Mouse (Mus musculus) CD4-positive naive resting alpha-beta T cell, adult 57 days (primary cell): ENCODE results near the gene Irf2. TPM values are rescaled to one million over a fixed set of nuclear protein-coding genes. Genes with fewer than 3 reads are reported as not detected.

Experiments
- total RNA-seq: library from RNA; stranded (reverse); gene quantifications from one replicate; pipeline ENCODE4 v1.2.4, GENCODE M21; 2023

The Irf2 gene
- total RNA-seq, result 169 TPM

DNA sequence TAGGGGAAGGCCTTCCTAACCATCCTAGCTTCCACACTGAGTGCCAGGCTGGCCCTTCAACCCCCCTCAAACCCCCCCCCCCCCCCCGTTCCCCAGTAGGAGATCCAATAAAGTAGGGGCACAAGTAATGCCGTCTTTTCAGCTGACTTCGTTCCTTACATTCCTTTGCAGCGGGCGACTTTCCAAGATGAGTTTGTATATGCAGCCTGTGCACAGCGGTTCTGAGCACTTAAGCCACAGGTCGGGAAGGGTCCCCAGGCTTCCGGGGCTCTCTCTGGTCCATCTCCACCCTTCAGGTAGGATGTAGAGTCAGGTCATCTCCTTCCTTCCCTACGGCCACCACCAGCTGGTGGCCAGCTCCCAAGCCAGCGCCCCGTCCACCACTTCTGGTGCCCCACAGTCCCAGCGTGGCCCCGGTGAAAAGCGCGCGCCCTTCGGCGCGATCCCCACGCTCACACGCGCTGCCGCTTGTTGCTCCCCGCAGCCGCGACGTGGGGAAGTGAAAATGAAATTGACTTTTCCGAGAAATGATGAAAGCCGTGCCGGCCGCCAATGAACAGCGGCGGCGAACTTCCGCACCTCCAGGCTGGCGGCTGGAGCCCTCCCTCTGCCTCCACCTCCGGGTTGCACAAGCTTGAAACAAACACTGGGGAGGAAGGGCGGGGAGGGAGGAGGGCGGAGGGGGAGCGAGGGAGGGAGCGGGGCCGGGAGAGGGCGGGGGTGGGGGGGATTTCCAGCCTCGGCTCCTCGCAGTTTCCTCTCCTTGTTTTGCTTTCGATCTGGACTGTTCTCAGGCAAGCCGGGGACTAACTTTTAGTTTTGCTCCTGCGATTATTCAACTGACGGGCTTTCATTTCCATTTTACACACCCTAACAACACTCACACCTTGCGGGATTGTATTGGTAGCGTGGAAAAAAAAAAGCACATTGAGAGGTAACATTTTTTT, at the start of gene Irf2:
Gene Irf2, plus strand, starts transcription at position 730 of the 947 bp plus-strand sequence.

Other genes starting within 250 kb of the Irf2 start
- gene Cenpu, start 187.7 kb upstream of the Irf2 start, total RNA-seq, result 2.5 TPM
- gene Primpol, start 122.5 kb upstream of the Irf2 start, total RNA-seq, result 25.4 TPM
- 12.7 TPM for gene Casp3, start 122.4 kb upstream of the Irf2 start, total RNA-seq
- gene Enpp6, start 247.2 kb downstream of the Irf2 start, total RNA-seq, result not detected